Mouse (Mus musculus): Measurements from ENCODE around the gene Bcr. TPM values are rescaled to one million over a fixed set of nuclear protein-coding genes. Genes with fewer than 3 reads are reported as not detected.
A peak's percentile ranks its signal among the peaks of the same experiment; 100 is the strongest.

The Bcr gene
- polyA plus RNA-seq, 1 experiment: 20.8 TPM

GRCm38 (mm10) chr10:75187366-75188056, 127.1 kb downstream of the Bcr start:
- Histone ChIP-seq H3K4me3 (replicated peaks) (peak overlapping the region; percentile 2), H3K27me3 (replicated peaks) (no peaks in the 10 kb centered on the region), H3K9me3 (0 out of 2 replicates have a peak, but pooled peaks cover 3% of the 10 kb centered on the region), H3K4me1 (peaks cover 30% of the 10 kb centered on the region), H3K36me3 (replicated peaks; ENCODE audit: low read length) (peaks cover 36% of the 10 kb centered on the region)
- TF ChIP-seq GATA1 (IDR thresholded peaks at IDR 0.05; ENCODE audit: borderline replicate concordance, low read length) (no peak), FLI1 (IDR thresholded peaks at IDR 0.05; ENCODE audit: low read length) (no peak)

- no peaks in the 10 kb centered on the region for H3K27me3 ChIP-seq (replicated peaks)
- no peaks in the 10 kb centered on the region for H3K36me3 ChIP-seq (replicated peaks; ENCODE audit: low read length)
- no peak overlapping the region for H3K4me3 ChIP-seq (replicated peaks)
- peaks cover 6% of the 10 kb centered on the region; the same call in 1 of the 2 replicates for H3K9me3 ChIP-seq
- peaks cover 13% of the 10 kb centered on the region for H3K4me1 ChIP-seq
- TF ChIP-seq GATA1 (IDR thresholded peaks at IDR 0.05; ENCODE audit: borderline replicate concordance, low read length): no peak
- no peak for TF ChIP-seq FLI1 (IDR thresholded peaks at IDR 0.05; ENCODE audit: low read length)
Measured at GRCm38 (mm10) chr10:75191647-75192046, 131.3 kb downstream of the Bcr start.

- TF ChIP-seq FLI1 (IDR thresholded peaks at IDR 0.05; ENCODE audit: low read length) (no peak), GATA1 (IDR thresholded peaks at IDR 0.05; ENCODE audit: borderline replicate concordance, low read length) (no peak)
- peaks cover 8% of the 10 kb centered on the region; the same call in 1 of the 2 replicates for H3K9me3 ChIP-seq
- peaks cover 2% of the 10 kb centered on the region for H3K27me3 ChIP-seq (replicated peaks)
- no peak overlapping the region for H3K4me3 ChIP-seq (replicated peaks)
- no peaks in the 10 kb centered on the region for H3K36me3 ChIP-seq (replicated peaks; ENCODE audit: low read length)
- H3K4me1 ChIP-seq: peaks cover 4% of the 10 kb centered on the region; the same call in 1 of the 2 replicates
Measured at GRCm38 (mm10) chr10:75197817-75198216, 137.4 kb downstream of the Bcr start.

- H3K4me3 ChIP-seq (replicated peaks): no peak overlapping the region
- H3K4me1 ChIP-seq: peaks cover 4% of the 10 kb centered on the region; the same call in 1 of the 2 replicates
- H3K27me3 ChIP-seq (replicated peaks): peaks cover 2% of the 10 kb centered on the region
- peaks cover 6% of the 10 kb centered on the region; the same call in 1 of the 2 replicates for H3K9me3 ChIP-seq
- no peak for TF ChIP-seq FLI1 (IDR thresholded peaks at IDR 0.05; ENCODE audit: low read length)
- no peak for TF ChIP-seq GATA1 (IDR thresholded peaks at IDR 0.05; ENCODE audit: borderline replicate concordance, low read length)
- H3K36me3 ChIP-seq (replicated peaks; ENCODE audit: low read length): no peaks in the 10 kb centered on the region
Measured at GRCm38 (mm10) chr10:75200733-75201132, 140.3 kb downstream of the Bcr start.

- no peaks in the 10 kb centered on the region for H3K36me3 ChIP-seq (replicated peaks; ENCODE audit: low read length)
- TF ChIP-seq GATA1 (IDR thresholded peaks at IDR 0.05; ENCODE audit: borderline replicate concordance, low read length) (no peak), FLI1 (IDR thresholded peaks at IDR 0.05; ENCODE audit: low read length) (no peak)
- H3K9me3 ChIP-seq: no peaks in the 10 kb centered on the region
- H3K27me3 ChIP-seq (replicated peaks): peaks cover 2% of the 10 kb centered on the region
- H3K4me1 ChIP-seq: peaks cover 2% of the 10 kb centered on the region; the same call in 1 of the 2 replicates
- no peak overlapping the region for H3K4me3 ChIP-seq (replicated peaks)
Measured at GRCm38 (mm10) chr10:75206192-75206591, 145.8 kb downstream of the Bcr start.

GRCm38 (mm10) chr10:75210841-75211240, 150.4 kb downstream of the Bcr start:
- H3K27me3 ChIP-seq (replicated peaks): peaks cover 2% of the 10 kb centered on the region
- H3K4me1 ChIP-seq: peaks cover 25% of the 10 kb centered on the region
- no peaks in the 10 kb centered on the region for H3K9me3 ChIP-seq
- no peak overlapping the region for H3K4me3 ChIP-seq (replicated peaks)
- H3K36me3 ChIP-seq (replicated peaks; ENCODE audit: low read length): peaks cover 3% of the 10 kb centered on the region
- TF ChIP-seq FLI1 (IDR thresholded peaks at IDR 0.05; ENCODE audit: low read length): no peak
- TF ChIP-seq GATA1 (IDR thresholded peaks at IDR 0.05; ENCODE audit: borderline replicate concordance, low read length): no peak

- Histone ChIP-seq H3K36me3 (replicated peaks; ENCODE audit: low read length) (peaks cover 5% of the 10 kb centered on the region), H3K4me1 (peaks cover 25% of the 10 kb centered on the region), H3K27me3 (replicated peaks) (no peaks in the 10 kb centered on the region), H3K9me3 (no peaks in the 10 kb centered on the region), H3K4me3 (replicated peaks) (peak within 1 kb of the TSS; percentile 93)
- TF ChIP-seq GATA1 (IDR thresholded peaks at IDR 0.05; ENCODE audit: borderline replicate concordance, low read length): no peak
- no peak for TF ChIP-seq FLI1 (IDR thresholded peaks at IDR 0.05; ENCODE audit: low read length)
Measured at GRCm38 (mm10) chr10:75211807-75212645, 151.6 kb downstream of the Bcr start, which contains the start of gene Specc1l. TSS of gene Specc1l (plus strand) at chr10:75212073.

GRCm38 (mm10) chr10:75212981-75213380, 152.6 kb downstream of the Bcr start:
- Histone ChIP-seq H3K4me1 (peaks cover 25% of the 10 kb centered on the region), H3K9me3 (peaks cover 10% of the 10 kb centered on the region), H3K36me3 (replicated peaks; ENCODE audit: low read length) (peaks cover 14% of the 10 kb centered on the region), H3K27me3 (replicated peaks) (no peaks in the 10 kb centered on the region), H3K4me3 (replicated peaks) (peak overlapping the region; percentile 93)
- TF ChIP-seq GATA1 (IDR thresholded peaks at IDR 0.05; ENCODE audit: borderline replicate concordance, low read length) (no peak), FLI1 (IDR thresholded peaks at IDR 0.05; ENCODE audit: low read length) (no peak)

GRCm38 (mm10) chr10:75220722-75221121, 160.3 kb downstream of the Bcr start:
- Histone ChIP-seq H3K4me1 (peaks cover 39% of the 10 kb centered on the region), H3K4me3 (replicated peaks) (no peak overlapping the region), H3K36me3 (replicated peaks; ENCODE audit: low read length) (peaks cover 13% of the 10 kb centered on the region), H3K9me3 (peaks cover 11% of the 10 kb centered on the region), H3K27me3 (replicated peaks) (no peaks in the 10 kb centered on the region)
- TF ChIP-seq FLI1 (IDR thresholded peaks at IDR 0.05; ENCODE audit: low read length) (no peak), GATA1 (IDR thresholded peaks at IDR 0.05; ENCODE audit: borderline replicate concordance, low read length) (no peak)
